Mouse (Mus musculus): ENCODE results near the gene Brpf3.

The Brpf3 gene

DNA sequence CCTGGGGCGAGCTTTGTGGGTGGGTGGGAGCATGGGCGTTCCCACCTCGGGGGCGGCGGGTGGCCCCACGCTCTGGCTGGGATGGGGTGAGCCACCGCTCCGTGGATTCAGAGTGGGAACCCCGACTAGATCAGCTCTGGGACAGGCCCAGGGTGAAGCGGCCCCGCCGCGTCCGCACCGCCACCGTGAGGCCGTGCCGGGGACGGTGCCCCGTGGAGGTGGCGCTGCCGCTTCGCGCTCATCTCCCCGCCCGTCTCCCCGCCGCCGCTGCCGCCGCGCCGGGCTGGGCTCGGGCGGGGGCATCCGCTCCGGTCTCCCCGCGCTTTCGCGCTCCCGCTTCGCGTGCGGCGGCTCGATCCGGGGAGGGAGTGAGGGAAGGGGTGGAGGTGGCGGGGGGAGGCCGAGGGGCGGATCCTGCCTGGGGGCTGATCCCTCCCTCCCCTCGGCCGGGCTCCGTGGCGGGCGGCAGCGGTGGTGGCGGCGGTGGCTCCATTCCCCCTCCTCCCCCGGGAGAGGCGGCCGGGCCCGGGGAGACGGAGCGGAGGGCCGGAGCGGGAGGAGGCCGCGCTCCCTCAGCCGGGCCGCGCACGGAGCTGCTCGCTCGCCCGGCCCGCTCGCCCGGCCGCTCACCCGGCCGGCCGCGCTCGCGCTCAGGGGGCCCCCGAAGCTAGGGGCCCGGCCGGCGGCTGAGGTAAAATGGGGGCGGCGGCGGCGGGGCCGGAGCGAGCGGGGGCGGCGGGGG is at the start of gene Brpf3:
Gene Brpf3 (plus strand): TSS at position 420 of the 742 bp plus-strand sequence.
- peak; percentile 84 to 90 for DNase-seq

DNA sequence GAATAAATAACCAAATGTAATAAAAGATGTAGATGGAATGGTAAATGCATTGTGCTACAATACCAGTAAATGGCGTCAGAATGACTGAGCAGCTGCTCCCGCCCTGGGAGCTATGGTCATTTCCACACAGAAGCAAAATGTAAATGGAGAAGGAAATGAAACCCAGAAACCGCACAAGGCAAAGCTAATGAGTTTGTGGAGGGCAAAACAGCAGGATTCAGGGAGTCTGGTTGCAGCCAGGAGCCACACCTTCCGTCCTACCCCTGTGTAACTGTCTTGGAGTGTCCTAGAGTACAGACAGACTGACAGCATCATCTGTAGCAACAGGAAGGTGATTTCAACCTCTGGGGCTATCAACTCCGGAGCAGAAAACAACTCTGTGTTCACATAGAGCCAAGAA is 44.4 kb upstream of the Brpf3 start:
- DNase-seq = no peak

DNA sequence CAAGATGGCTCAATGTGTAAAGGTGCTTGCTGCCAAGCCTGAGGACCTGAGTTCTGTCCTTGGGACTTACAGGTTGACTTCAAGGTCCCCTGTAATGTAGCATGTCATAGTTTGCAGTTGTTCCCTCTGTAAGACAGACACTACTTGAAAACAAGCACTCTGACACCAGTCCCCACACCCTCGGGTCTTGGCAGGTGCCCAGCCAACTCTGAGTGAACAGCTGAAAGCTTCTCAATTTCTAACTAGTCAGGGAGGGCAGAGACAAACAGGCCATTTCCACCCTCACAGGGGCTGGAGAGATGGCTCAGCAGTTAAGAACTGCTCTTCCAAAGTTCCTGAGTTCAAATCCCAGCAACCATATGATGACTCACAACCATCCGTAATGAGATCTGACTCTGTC is 43.4 kb upstream of the Brpf3 start:
- no peak for DNase-seq

DNA sequence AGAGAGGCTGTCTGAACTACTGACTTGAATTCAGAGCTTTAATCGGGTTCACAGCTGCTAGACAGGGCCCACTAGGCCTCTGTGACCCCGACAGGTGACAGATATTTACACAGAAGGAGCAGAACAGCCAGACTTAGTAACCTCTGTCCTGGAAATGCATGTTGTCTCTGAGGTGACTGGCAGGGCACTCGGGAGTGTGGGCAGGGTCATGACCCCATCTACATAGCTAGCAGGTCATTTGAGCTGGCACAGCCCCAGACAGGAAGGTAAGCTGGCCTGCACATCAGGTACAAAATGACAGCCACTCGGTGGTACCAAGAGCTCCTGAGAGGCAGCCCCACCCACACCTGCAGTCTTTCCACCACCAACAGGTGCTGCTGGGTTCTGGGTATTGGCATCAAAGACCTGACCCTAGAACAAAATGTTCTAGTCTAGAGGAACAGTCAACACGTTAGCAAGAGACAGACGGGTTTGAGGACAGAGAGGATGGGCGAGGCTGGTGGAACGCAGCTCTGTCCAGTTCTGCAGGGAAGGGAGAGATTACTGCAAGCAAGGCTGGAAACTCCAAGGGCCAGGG is 40.1 kb upstream of the Brpf3 start:
- DNase-seq = no peak

DNA sequence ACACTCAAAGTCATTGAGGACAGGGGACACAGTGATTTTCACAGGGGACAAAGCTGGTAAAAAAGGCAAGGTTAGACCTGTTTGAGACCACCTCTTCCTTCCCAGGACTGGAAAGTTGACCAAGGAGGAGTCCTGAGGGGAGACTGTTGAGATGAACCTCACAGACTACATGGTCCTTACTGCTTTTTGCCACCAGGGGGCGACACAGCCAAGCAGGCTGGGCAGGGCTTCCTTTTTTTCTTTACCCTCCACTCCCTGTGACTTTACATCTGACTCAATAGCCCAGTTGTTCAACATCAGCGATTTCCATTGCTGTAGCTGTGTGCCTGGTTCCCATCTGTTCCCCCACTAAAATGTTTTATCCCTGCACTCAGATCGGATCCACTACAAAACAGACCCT is 39.0 kb upstream of the Brpf3 start:
- DNase-seq = peak; percentile 88 to 90

DNA sequence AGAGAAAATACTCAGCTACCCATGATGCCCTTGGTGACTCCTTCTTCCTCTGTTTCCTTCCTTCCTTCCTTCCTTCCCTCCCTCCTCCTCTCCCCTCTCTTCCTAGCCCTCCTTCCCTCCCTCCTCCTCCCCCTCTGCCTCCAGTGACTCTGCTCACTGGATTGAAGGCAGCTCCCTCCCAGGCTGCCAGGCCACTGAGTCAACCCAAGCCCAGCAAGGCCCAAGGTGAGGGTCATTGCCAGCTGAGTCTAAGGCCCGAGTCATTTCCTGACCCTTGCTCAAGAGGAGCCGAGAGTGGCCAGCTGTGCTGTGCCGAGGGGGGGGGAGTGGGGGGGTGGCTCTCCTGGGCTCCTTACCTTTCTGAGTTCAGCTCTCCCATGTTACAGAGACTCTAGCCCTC is 34.7 kb upstream of the Brpf3 start:
- no peak for DNase-seq

DNA sequence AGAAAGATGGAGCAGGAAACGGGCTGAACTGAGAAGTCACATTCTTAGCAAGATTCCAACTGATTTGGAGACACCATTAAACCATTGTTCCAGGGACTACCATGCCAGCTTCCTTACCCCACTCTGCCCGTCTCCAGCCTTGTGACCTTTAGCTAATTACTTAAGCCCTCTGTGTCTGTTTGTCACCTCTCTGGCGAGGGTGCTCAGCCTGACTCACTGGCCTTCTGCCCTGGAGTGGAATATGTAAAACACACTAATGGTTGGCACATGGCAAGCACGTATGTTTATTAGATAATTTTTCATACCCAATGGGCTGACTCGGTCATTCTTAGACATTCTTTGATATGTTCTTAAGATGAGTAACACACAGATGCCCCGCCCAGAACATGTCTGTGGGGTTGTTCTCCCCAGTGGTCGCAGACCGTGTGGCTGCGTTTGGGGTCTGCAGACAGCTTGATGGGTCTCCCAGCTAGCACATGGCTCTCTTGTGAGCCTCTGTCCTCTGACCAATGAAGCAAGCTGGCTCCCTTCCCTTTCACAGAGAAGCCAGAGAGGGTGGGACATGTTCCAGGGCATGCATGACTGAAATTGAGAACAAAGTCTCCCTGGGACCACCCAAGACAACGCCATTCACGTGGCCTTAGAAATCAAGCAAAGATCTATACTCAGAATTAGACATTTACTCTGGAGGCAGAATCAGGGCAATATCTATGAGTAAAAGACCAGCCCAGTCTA is 33.9 kb upstream of the Brpf3 start:
- no peak for DNase-seq

DNA sequence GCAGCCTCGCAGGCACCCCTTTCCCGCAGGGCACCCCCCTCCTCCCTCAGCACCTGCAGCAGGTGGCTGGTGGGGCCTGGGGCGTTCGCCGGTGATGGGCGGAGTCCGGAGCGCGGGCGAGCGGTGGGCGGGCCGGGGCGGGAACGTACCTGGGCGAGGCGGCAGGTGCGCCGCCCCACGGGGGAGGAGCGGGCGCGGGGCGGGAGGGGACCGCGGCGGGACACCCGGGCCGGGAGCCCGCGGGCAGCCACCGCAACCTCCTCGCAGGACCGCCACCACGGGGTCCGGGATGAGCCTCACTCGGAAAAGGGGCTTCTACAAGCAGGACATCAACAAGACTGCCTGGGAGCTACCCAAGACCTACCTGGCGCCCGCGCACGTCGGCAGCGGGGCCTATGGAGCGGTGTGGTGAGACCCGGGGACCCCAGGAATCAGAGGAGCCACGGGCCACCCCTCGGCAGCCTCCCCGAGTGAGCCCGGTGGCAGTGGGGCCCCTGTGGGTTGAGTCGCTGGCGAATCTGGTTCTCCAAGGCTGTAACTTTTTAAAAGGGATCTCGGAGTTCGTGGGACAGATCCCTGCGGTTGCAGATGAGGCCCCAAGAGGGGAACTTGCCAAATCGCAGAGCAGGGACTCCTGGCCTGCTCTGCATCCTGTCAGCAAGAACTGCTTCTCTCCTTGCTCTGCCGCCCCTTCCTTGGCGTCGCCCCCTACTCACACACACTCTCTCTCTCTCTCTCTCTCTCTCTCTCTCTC is 31.6 kb upstream of the Brpf3 start, which contains the start of gene Mapk13:
Gene Mapk13 (plus strand): TSS at position 177 of the 754 bp plus-strand sequence.
- peak; percentile 51 to 71 for DNase-seq

DNA sequence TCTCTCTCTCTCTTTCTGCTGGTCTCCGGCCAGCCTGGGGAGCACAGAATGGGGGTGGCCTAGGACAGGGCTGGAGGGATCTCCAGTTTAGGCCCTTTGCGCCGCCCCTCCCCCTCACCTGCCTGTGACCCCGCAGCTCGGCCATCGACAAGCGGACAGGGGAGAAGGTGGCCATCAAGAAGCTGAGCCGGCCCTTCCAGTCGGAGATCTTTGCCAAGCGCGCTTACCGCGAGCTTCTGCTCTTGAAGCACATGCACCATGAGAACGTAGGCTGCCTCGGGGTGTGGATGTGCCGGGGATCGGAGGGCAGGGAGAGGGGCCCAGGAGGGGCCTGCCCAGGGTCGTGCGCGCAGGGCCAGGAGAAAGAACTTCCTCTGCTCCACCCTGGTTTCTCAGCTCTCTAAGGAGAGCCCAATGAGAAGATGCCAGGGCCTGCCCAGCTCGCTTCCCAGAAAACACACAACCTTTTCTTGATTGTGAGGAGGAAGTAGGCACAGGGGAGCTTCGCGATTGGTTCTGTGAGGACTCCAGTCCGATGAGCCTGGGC is 30.9 kb upstream of the Brpf3 start:
- DNase-seq = peak; percentile 48 to 68

DNA sequence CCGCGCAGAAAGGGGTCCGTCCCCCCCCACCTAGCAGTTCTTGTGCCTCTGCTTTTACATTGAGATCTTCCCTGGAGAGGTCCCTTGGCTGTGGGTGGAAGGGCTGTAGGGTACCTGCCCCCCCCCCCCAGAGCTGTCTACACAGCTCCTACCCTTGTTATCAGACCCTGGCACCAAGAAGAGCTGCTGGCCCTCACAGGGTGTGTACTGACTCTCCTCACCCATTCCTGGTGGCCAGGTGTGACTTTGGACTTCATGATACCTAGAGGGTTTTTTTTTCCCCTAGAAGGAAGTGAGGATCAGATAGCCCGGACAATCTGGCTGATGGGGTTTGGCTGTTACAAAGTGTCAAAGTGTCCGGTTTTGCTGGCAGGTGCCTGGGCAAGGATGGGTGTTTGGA is 29.6 kb upstream of the Brpf3 start:
- no peak for DNase-seq

DNA sequence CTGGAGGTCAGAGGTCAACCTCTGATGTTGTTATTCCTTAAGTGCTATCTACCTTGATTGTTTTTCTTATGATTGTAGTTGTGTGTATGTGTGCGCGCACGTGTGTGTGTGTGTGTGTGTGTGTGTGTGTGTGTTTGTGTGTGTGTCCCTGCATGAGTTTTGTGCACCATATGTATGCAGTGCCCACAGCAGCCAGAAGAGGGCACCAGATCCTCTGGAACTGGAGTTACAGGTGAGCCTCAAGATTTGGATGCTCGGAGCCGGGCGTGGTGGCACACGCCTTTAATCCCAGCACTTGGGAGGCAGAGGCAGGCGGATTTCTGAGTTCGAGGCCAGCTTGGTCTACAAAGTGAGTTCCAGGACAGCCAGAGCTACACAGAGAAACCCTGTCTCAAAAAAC is 26.6 kb upstream of the Brpf3 start:
- peak in 1 of 2 experiments; percentile 19 for DNase-seq

DNA sequence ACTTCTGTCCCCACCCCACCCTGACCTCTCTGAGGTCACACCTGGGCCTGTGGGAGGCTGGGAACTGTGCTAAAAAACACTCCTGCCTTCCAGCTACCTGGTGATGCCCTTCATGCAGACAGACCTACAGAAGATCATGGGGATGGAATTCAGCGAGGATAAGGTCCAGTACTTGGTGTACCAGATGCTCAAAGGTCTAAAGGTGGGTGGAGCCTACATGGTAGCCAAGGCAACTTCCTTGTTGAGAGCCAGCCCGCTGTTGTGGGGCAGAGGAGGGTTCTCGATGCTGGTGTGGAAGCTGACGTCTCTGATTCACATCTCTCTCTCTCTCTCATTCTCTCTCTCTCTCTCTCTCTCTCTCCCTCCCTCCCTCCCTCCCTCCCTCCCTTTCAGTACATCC is 25.7 kb upstream of the Brpf3 start:
- no peak for DNase-seq

DNA sequence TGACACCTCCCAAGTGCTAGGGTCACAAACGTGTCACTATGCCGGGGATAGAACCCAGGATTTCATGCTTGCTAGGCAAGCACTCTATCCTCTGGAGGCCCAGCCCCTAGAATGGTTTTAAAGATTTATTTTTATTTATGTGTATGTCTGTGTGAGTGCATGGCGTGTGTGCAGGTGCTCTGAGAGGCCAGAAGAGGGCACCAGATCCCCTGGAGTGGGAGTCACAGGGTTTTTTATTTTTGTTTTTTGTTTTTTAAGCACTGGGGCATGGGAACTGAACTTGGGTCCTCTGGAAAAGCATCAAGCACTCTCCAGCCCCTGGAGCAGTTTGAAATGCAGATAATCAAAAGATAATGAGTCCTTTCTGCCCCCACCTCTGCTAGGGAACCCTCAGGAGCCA is 24.1 kb upstream of the Brpf3 start:
- DNase-seq = no peak

DNA sequence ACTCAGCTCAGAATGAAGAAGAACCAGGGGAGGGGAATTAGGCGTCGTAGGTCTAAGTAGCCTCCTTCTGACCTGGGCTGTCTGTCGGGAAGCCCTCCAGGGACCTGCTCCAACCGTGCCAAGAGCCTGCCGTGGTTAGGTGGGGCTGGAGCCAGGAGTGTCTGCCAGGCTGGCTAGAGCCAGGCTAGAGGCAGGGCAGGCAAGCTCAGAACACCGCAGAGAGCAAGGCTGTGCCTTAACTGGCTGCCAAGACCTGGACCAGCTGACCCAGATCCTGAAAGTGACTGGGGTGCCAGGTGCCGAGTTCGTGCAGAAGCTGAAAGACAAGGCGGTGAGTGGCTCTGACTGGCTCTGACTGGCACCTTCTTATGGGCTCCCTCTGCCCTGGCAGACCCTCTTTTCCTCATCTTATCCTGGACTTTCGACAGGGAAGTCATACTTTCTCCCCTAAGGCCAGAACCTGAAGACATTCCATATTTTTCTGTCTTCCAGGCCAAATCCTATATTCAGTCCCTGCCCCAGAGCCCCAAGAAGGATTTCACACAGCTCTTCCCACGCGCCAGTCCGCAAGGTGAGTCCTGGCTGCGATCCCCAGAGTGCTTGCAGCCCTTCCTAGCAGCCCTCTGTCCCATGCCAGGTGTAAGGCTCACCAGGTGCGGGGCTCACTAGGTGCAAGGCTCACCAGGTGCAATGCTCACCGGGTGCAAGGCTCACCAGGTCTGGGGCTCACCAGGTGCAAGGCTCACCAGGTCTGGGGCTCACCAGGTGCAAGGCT is 23.5 kb upstream of the Brpf3 start:
- no peak for DNase-seq

DNA sequence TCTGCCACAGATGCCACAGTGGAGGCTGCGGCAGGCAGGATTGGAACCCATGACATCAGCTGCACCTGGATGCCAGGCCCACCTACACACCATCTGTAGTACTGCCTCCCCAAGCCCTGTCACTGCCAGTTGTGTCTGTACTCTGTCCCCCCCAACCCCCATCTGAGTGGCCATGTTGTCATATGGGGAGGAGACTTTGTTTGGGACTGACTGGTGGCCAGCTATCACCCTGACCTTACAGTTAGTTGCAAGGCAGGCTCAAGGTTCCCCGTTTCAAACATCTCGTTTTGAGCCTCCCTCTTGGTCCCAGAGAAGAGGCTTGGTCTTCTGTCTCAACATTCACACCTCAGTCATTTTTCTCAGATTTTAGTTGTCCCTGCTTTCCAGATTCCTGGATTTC is 21.2 kb upstream of the Brpf3 start:
- DNase-seq = no peak

DNA sequence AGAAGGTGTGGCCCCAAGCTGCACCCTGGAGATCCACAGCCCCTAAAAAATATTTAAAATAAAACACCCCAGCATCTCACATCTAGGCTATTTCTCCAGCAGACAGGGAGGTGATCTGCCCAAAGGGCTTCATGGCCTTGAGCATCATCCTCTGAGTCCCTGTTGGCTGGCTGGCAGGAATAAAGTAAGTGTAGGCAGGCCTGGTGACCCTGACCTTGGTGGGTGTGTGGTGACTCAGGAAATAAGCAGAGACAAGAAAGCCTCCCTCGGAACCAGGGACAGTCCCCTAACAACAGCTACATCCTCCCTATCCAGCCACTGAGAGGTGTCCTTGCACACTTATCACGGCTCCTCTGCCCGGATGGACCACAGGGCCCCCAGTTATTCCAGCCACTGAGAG is 20.1 kb upstream of the Brpf3 start:
- no peak for DNase-seq

DNA sequence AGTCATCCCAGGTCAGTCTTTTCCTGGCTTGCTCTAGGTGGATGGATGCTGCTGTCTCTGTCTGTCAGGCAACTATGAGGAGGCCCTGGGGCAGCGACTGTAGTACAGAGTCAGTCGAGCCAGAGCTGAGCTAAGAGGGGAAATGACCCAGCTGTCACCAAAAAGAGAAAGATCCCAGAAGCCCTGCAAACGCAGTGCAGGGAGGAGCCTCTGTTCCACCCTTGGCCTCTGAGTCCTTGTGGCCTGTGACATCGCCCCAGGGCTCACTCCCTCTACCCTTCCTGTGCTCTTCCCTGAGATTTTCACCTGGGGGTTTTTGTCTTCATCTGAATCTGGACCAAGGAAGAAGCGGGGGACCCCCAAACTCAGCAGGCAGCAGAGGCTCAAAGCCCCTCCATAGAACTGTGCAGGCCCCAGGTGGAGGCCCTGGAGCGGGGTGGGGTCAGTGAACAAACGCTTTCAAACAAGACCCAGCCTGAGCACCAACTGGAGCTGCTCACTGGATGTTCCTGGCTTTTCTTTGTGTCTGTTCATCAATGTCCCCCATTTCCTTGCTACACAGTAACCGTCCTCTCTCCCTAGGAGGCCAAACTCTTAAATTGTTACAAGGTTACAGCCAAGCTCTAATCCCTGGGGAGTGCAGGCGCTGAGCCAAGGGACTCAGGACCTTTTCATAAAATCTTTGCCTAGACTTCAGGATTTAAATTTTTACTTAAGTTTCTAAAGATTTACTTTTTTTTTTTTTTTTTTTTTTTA is 19.4 kb upstream of the Brpf3 start:
- peak; percentile 50 to 58 for DNase-seq

DNA sequence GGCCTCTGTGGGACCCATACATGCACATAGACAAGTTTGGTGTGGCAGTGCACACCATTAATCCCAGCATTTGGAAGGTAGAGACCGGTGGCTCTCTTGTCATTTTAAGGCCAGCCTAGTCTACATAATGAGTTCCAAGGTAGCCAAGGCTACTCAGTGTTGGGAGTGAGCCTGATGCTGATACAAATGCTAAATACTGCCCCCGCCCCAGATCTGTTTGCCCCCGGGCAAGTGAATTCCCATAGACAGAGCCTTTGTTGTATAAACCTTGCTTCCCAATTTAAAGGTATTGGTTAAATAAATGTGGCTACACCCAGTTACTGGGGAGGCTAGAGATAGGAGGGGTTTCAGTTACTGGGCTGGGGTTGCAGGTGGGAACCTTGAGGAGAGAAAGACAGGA is 15.9 kb upstream of the Brpf3 start:
- DNase-seq = no peak

DNA sequence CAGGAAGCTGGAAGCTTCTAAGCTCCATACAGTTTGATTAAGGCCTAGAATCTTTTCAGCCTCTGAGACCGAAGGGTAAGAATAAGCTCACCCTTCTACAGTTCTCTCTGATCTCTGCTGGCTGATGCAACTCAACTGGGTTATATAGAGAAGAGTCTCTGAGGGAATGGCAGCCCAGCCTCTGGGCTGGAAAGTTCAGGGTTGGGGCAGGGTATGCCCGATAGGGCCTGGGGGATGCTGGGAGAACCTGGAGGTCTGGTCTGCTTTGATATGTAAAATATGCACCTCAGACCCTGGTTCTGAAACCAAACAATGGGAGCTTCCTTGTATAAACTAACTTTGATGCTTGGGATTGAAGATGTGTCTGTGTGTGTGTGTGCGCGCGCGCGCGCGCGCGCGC is 13.4 kb upstream of the Brpf3 start:
- DNase-seq = no peak

DNA sequence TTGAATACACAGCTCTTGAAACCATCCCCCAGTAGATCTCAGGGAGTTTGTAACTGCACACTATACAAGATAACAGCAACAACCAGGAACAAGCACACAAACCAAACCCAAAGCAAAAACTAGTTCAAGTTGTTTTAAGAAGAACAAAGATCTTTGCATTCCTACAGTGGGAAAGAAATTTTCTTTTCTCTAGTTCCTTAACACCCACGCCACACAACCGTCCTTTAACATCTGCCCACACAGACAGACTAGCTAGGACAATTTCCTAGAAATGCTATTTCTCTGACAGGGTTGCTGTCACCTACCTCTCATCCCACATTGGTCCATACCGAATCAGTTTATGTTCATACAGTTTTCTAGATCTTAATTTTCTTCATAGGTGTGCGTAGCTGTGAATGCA is 3.9 kb upstream of the Brpf3 start:
- DNase-seq = no peak
